In genomic region chr1:162184003-162184748, GRCm38 (mm10) we compare ENCODE assay signal across 8 mouse cellular contexts.
DNase-seq lines count a peak whose midpoint lies in the region; ATAC-seq and TF ChIP-seq lines count a peak whose summit lies in the region.

No protein-coding gene starts in this region.

- no peak overlapping the region for H3K4me3 ChIP-seq in liver, postnatal 0 days (ENCODE audit: low read depth, low read length)
- H3K4me3 ChIP-seq in heart, embryonic 10.5 days: no peak overlapping the region

- H3K36me3 ChIP-seq in liver, postnatal 0 days (replicated peaks; ENCODE audit: insufficient read depth, low read length): no peaks in the 10 kb centered on the region
- no peaks in the 10 kb centered on the region for H3K36me3 ChIP-seq in heart, embryonic 10.5 days

- H3K4me2 ChIP-seq in liver, postnatal 0 days (ENCODE audit: low read depth, low read length): no peak overlapping the region

- ATAC-seq in liver, postnatal 0 days: no peak

- no peaks in the 10 kb centered on the region for H3K27me3 ChIP-seq in liver, postnatal 0 days (ENCODE audit: insufficient read depth, low read length)
- no peaks in the 10 kb centered on the region for H3K27me3 ChIP-seq in heart, embryonic 10.5 days (ENCODE audit: insufficient read depth, poor library complexity, severe bottlenecking)

- no peak overlapping the region for H3K9ac ChIP-seq in liver, postnatal 0 days (replicated peaks)

- TF ChIP-seq EP300 in liver, postnatal 0 days (IDR thresholded peaks at IDR 0.05; ENCODE audit: low read depth): no peak

- WGBS in liver, postnatal 0 days (ENCODE audit: insufficient replicate concordance): 73% methylated on average over 14 of the region's 14 CpGs
- 42% methylated on average over 14 of the region's 14 CpGs for WGBS in heart, embryonic 10.5 days

- peak; percentile 28 for DNase-seq in liver
- no peak for DNase-seq in liver, postnatal 0 days
- DNase-seq in cerebellum, postnatal 36 days: peak; percentile 71 to 73
- DNase-seq in heart, embryonic 10.5 days (ENCODE audit: low spot score): no peak
- DNase-seq in kidney, adult 9 months: peak; percentile 40
- peak; percentile 33 for DNase-seq in neural tube, embryonic 10.5 days (ENCODE audit: extremely low spot score, low spot score)
- DNase-seq in layer of hippocampus, adult 9-11 months: no peak
- no peak for DNase-seq in layer of hippocampus, adult 8-10 months (ENCODE audit: low spot score in 2 of 2)

- H3K9me3 ChIP-seq in liver, postnatal 0 days (ENCODE audit: low read length): no peaks in the 10 kb centered on the region
- H3K9me3 ChIP-seq in heart, embryonic 10.5 days: no peaks in the 10 kb centered on the region

- no peaks in the 10 kb centered on the region for H3K4me1 ChIP-seq in liver, postnatal 0 days (ENCODE audit: insufficient read depth)
- peaks cover 34% of the 10 kb centered on the region for H3K4me1 ChIP-seq in heart, embryonic 10.5 days

- no peak overlapping the region for H3K27ac ChIP-seq in liver, postnatal 0 days (ENCODE audit: low read depth)
- H3K27ac ChIP-seq in heart, embryonic 10.5 days: peak overlapping the region; percentile 80

- no peak for TF ChIP-seq CTCF in liver, postnatal 0 days (IDR thresholded peaks at IDR 0.05; ENCODE audit: low read depth)

Comparison
In these comparisons a context has a peak if more than half of its experiments do, and no peak if none do; other contexts are left out.
1. DNase-seq: peak in liver (single experiment), cerebellum, postnatal 36 days (2 of 2), kidney, adult 9 months (single experiment) and neural tube, embryonic 10.5 days (single experiment); none in liver, postnatal 0 days (single experiment), heart, embryonic 10.5 days (single experiment), layer of hippocampus, adult 9-11 months (single experiment) and layer of hippocampus, adult 8-10 months (0 of 2).